Mouse (Mus musculus) embryonic fibroblast, embryonic 13.5 days (primary cell): ENCODE measurements around the gene Fam69a. TPM values are rescaled to one million over a fixed set of nuclear protein-coding genes. Genes with fewer than 3 reads are reported as not detected.

Experiments
- H3K27ac ChIP-seq: 2 replicates; pipeline ENCODE4 v1.5.1; 2012; ENCODE audit warnings: low read length, control low read depth, inconsistent platforms; ENCODE audit not compliant: insufficient read depth
- H3K4me1 ChIP-seq: 2 replicates; pipeline ENCODE4 v1.6.1; 2011; ENCODE audit warnings: low read length; ENCODE audit not compliant: control insufficient read depth, insufficient read depth
- H3K4me3 ChIP-seq: 2 replicates; pipeline ENCODE4 v1.5.1; 2011; ENCODE audit warnings: mild to moderate bottlenecking, control low read depth, low read length; ENCODE audit not compliant: insufficient read depth
- CTCF ChIP-seq: IDR thresholded peaks from 2 replicates; pipeline ENCODE4 v1.5.1; 2011; ENCODE audit warnings: mild to moderate bottlenecking, control low read depth, low read length, moderate library complexity, borderline replicate concordance; ENCODE audit not compliant: insufficient read depth
- POLR2A ChIP-seq: IDR thresholded peaks from 2 replicates; pipeline ENCODE4 v1.6.1; 2011; ENCODE audit warnings: low read depth, mild to moderate bottlenecking, control low read depth, low read length, moderate library complexity
- polyA plus RNA-seq: library from polyadenylated mRNA; stranded (reverse); fragments of >200 nt; gene quantifications from 2 replicates; pipeline ENCODE4 v1.2.4, GENCODE M21; 2011; ENCODE audit warnings: low read depth; ENCODE audit not compliant: missing spikeins, insufficient read length

Fam69a gene
- polyA plus RNA-seq, 1 experiment: 15.4 TPM

- TF ChIP-seq CTCF (no peak), POLR2A (no peak)
- Histone ChIP-seq H3K4me3 (no peak overlapping the region), H3K27ac (no peak overlapping the region), H3K4me1 (no peaks in the 10 kb centered on the region)
Observed at GRCm38 (mm10) chr5:107889994-107890888, 96.6 kb downstream of the Fam69a start.

GRCm38 (mm10) chr5:107880710-107881109 lies 106.2 kb downstream of the Fam69a start:
- TF ChIP-seq CTCF (no peak), POLR2A (no peak)
- Histone ChIP-seq H3K4me1 (no peaks in the 10 kb centered on the region), H3K27ac (no peak overlapping the region), H3K4me3 (no peak overlapping the region)

GRCm38 (mm10) chr5:107877053-107877452 lies 109.8 kb downstream of the Fam69a start:
- no peaks in the 10 kb centered on the region for H3K4me1 ChIP-seq
- H3K27ac ChIP-seq: no peak overlapping the region
- H3K4me3 ChIP-seq: no peak overlapping the region
- TF ChIP-seq CTCF (no peak), POLR2A (no peak)

DNA sequence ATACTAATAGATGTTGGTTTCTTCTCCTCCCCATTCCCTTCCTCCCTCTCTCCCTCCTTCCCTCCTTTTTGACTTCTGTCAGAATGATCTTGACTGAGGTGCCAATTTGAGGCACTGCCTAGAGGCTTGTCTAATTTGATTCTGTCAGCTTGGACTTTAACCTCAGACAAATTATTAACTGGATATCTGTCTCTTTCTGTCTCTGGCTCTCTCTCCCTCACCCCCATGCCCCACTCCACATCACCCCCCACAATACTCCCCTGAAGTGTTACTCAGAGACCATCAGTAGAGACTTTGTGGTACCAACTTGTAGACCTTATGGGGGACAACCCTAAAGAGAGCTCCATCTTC lies 111.6 kb downstream of the Fam69a start:
- TF ChIP-seq CTCF: no peak
- no peak for TF ChIP-seq POLR2A
- Histone ChIP-seq H3K4me1 (no peaks in the 10 kb centered on the region), H3K27ac (no peak overlapping the region)

DNA sequence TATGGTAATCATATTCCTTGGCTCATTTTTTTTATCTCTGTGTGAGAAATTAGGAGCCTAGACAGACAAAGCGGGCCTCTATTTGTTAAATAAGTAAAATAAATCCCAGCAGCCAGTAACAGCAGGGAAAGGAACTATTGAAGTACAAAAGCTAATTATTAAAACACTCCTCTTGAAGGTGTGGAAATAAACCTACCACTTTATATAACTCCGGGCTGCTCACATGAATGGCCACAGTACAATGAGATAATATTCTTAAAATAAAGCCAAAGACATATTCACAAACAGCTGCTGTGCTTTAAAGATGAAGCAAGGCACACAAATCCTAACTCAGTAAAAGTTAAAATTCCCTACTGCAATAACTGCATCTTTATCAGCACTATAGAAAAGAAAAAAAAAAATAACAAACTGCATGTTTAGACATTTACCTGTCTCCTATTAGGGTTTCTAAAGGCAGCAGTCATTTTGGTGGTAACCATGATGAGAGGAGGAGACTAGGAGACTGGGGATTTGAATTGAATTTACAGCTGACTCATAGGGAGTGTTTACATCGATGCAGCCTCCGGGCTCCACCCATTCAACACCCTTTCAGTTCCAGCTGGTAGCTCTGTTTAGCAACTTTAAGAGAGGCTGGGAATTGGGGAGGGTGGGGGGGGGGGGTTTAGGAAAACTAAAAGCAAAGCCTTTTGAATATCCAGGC lies 112.2 kb downstream of the Fam69a start, which contains the start of gene Evi5:
Gene Evi5, minus strand, starts transcription at position 547 of the 700 bp plus-strand sequence.
- no peak for TF ChIP-seq CTCF
- no peak for TF ChIP-seq POLR2A
- Histone ChIP-seq H3K4me3 (no peak within 1 kb of the TSS), H3K4me1 (no peaks in the 10 kb centered on the region), H3K27ac (no peak within 1 kb of the TSS)

More for the DNA sequence above, 111.6 kb downstream of the Fam69a start:
- H3K4me3 ChIP-seq: no peak overlapping the region

- Histone ChIP-seq H3K4me3 (no peak overlapping the region), H3K4me1 (no peaks in the 10 kb centered on the region), H3K27ac (no peak overlapping the region)
- TF ChIP-seq CTCF (no peak), POLR2A (no peak)
Observed at GRCm38 (mm10) chr5:107873886-107874302, 113.0 kb downstream of the Fam69a start.

GRCm38 (mm10) chr5:107873330-107873729 lies 113.6 kb downstream of the Fam69a start:
- H3K4me1 ChIP-seq: no peaks in the 10 kb centered on the region
- no peak overlapping the region for H3K27ac ChIP-seq
- H3K4me3 ChIP-seq: no peak overlapping the region
- TF ChIP-seq POLR2A: no peak
- no peak for TF ChIP-seq CTCF

- Histone ChIP-seq H3K27ac (no peak overlapping the region), H3K4me1 (no peaks in the 10 kb centered on the region; the same call in none of the 2 replicates), H3K4me3 (no peak overlapping the region)
- no peak for TF ChIP-seq POLR2A
Observed at GRCm38 (mm10) chr5:107869701-107870100, 117.2 kb downstream of the Fam69a start.

- Histone ChIP-seq H3K4me1 (no peaks in the 10 kb centered on the region; the same call in none of the 2 replicates), H3K27ac (peak overlapping the region; percentile 54; the same call in 1 of the 2 replicates), H3K4me3 (peak overlapping the region; percentile 46)
- TF ChIP-seq CTCF: no peak
- peak; percentile 81 for TF ChIP-seq POLR2A
Observed at GRCm38 (mm10) chr5:107868905-107869424, 117.9 kb downstream of the Fam69a start.
